Mouse (Mus musculus) MEL (cell line): ENCODE measurements around the gene Gbe1. TPM values are rescaled to one million over a fixed set of nuclear protein-coding genes. Genes with fewer than 3 reads are reported as not detected.

Experiments used
- DNase-seq: peaks from one replicate; pipeline ENCODE4 v3.0.0; 2011; ENCODE audit warnings: low read depth, low spot score
- H3K27ac ChIP-seq: 2 replicates; pipeline ENCODE4 v1.5.1; 2012; ENCODE audit warnings: low read depth, mild to moderate bottlenecking, control low read depth, low read length, moderate library complexity; ENCODE audit not compliant: control insufficient read depth
- H3K27me3 ChIP-seq, 2 experiments: fragments of 150-350 bp in 1 of 2; sonication (generic) in 1 of 2; 2 replicates each; pipeline ENCODE4 v1.6.1; 2012; ENCODE audit warnings: low read length in 2 of 2, mild to moderate bottlenecking in 2 of 2, improper control_type of control experiment in 1 of 2, moderate library complexity in 1 of 2; ENCODE audit not compliant: insufficient read depth in 2 of 2, control insufficient read depth in 1 of 2
- H3K36me3 ChIP-seq, 2 experiments: 2 replicates each; pipeline ENCODE4 v1.6.1; 2012 to 2014; ENCODE audit warnings: low read length in 2 of 2, improper control_type of control experiment in 1 of 2, inconsistent platforms in 1 of 2, mild to moderate bottlenecking in 1 of 2; ENCODE audit not compliant: insufficient read depth in 2 of 2, control insufficient read depth in 1 of 2
- H3K4me1 ChIP-seq, 2 experiments: fragments of 150-350 bp in 1 of 2; sonication (generic) in 1 of 2; 2 replicates each; pipeline ENCODE4 v1.6.1; 2012; ENCODE audit warnings: low read length in 2 of 2, improper control_type of control experiment in 1 of 2, mild to moderate bottlenecking in 1 of 2; ENCODE audit not compliant: insufficient read depth in 2 of 2, control insufficient read depth in 1 of 2
- H3K4me3 ChIP-seq, 2 experiments: fragments of 150-350 bp in 1 of 2; sonication (generic) in 1 of 2; 2 replicates each; pipeline ENCODE4 v1.5.1; 2012; ENCODE audit warnings: low read depth in 2 of 2, low read length in 2 of 2, mild to moderate bottlenecking in 2 of 2, moderate library complexity in 2 of 2, control low read depth in 1 of 2, improper control_type of control experiment in 1 of 2; ENCODE audit not compliant: control insufficient read depth in 1 of 2, insufficient read depth in 1 of 2
- H3K79me2 ChIP-seq: 2 replicates; pipeline ENCODE4 v1.6.1; 2012; ENCODE audit warnings: mild to moderate bottlenecking, low read length, moderate library complexity; ENCODE audit not compliant: control insufficient read depth, poor library complexity, insufficient read depth
- H3K9ac ChIP-seq: 2 replicates; pipeline ENCODE4 v1.6.1; 2012; ENCODE audit warnings: low read depth, mild to moderate bottlenecking, control low read depth, low read length, moderate library complexity; ENCODE audit not compliant: control insufficient read depth, poor library complexity, severe bottlenecking
- H3K9me3 ChIP-seq: fragments of 150-350 bp; sonication (generic); replicated peaks from 2 replicates; pipeline ENCODE4 v1.6.1; 2012; ENCODE audit warnings: mild to moderate bottlenecking, low read length, improper control_type of control experiment, moderate library complexity; ENCODE audit not compliant: insufficient read depth
- CHD1 ChIP-seq: IDR thresholded peaks from 2 replicates; pipeline ENCODE4 v1.6.1; 2012; ENCODE audit warnings: low read depth, mild to moderate bottlenecking, inconsistent platforms, low read length, improper control_type of control experiment
- CHD2 ChIP-seq: IDR thresholded peaks from 2 replicates; pipeline ENCODE4 v1.6.1; 2011; ENCODE audit warnings: low read length, improper control_type of control experiment
- ELF1 ChIP-seq: IDR thresholded peaks from 2 replicates; pipeline ENCODE4 v1.6.1; 2014; ENCODE audit warnings: low read depth, mild to moderate bottlenecking, inconsistent platforms, low read length, improper control_type of control experiment, moderate library complexity
- GABPA ChIP-seq: IDR thresholded peaks from 2 replicates; pipeline ENCODE4 v1.6.1; 2012; ENCODE audit warnings: low read depth, mild to moderate bottlenecking, inconsistent platforms, low read length, improper control_type of control experiment, moderate library complexity
- HCFC1 ChIP-seq: IDR thresholded peaks from 2 replicates; pipeline ENCODE4 v1.6.1; 2012; ENCODE audit warnings: low read depth, mild to moderate bottlenecking, inconsistent platforms, low read length, improper control_type of control experiment, moderate library complexity
- MAZ ChIP-seq: IDR thresholded peaks from 2 replicates; pipeline ENCODE4 v1.6.1; 2012; ENCODE audit warnings: low read depth, mild to moderate bottlenecking, inconsistent platforms, low read length, improper control_type of control experiment
- MEF2A ChIP-seq: IDR thresholded peaks from 2 replicates; pipeline ENCODE4 v1.6.1; 2014; ENCODE audit warnings: low read depth, mild to moderate bottlenecking, inconsistent platforms, low read length, improper control_type of control experiment; ENCODE audit not compliant: poor library complexity, insufficient replicate concordance, severe bottlenecking; ENCODE audit errors: extremely low read depth
- MXI1 ChIP-seq: IDR thresholded peaks from 2 replicates; pipeline ENCODE4 v1.6.1; 2011; ENCODE audit warnings: mild to moderate bottlenecking, low read depth, low read length, improper control_type of control experiment
- MYB ChIP-seq: IDR thresholded peaks from 2 replicates; pipeline ENCODE4 v1.6.1; 2011; ENCODE audit warnings: mild to moderate bottlenecking, low read depth, low read length, improper control_type of control experiment
- MYC ChIP-seq: IDR thresholded peaks from 2 replicates; pipeline ENCODE4 v1.6.1; 2011; ENCODE audit warnings: low read depth, mild to moderate bottlenecking, low read length, improper control_type of control experiment, moderate library complexity
- NELFE ChIP-seq: IDR thresholded peaks from 2 replicates; pipeline ENCODE4 v1.6.1; 2011; ENCODE audit warnings: low read depth, low read length, improper control_type of control experiment
- NRF1 ChIP-seq: IDR thresholded peaks from 2 replicates; pipeline ENCODE4 v1.6.1; 2014; ENCODE audit warnings: low read depth, mild to moderate bottlenecking, inconsistent platforms, low read length, improper control_type of control experiment, moderate library complexity; ENCODE audit not compliant: poor library complexity, insufficient read depth, severe bottlenecking
- POLR2AphosphoS5 ChIP-seq: IDR thresholded peaks from 2 replicates; pipeline ENCODE4 v1.6.1; 2012; ENCODE audit warnings: low read depth, borderline replicate concordance, mild to moderate bottlenecking, inconsistent platforms, low read length, moderate library complexity, mixed read lengths
- RCOR1 ChIP-seq: IDR thresholded peaks from 2 replicates; pipeline ENCODE4 v1.6.1; 2012; ENCODE audit warnings: low read depth, mild to moderate bottlenecking, inconsistent platforms, low read length, improper control_type of control experiment
- SMC3 ChIP-seq: IDR thresholded peaks from 2 replicates; pipeline ENCODE4 v1.6.1; 2011; ENCODE audit warnings: low read depth, low read length, improper control_type of control experiment
- TBP ChIP-seq: IDR thresholded peaks from 2 replicates; pipeline ENCODE4 v1.8.0; 2011; ENCODE audit warnings: low read depth, low read length, improper control_type of control experiment
- TCF12 ChIP-seq: IDR thresholded peaks from 2 replicates; pipeline ENCODE4 v1.6.1; 2014; ENCODE audit warnings: low read depth, mild to moderate bottlenecking, inconsistent platforms, low read length, improper control_type of control experiment, moderate library complexity
- UBTF ChIP-seq: IDR thresholded peaks from 2 replicates; pipeline ENCODE4 v1.6.1; 2012; ENCODE audit warnings: low read depth, mild to moderate bottlenecking, inconsistent platforms, low read length, improper control_type of control experiment, moderate library complexity, borderline replicate concordance; ENCODE audit not compliant: insufficient read depth
- ZMIZ1 ChIP-seq: IDR thresholded peaks from 2 replicates; pipeline ENCODE4 v1.6.1; 2012; ENCODE audit warnings: low read depth, mild to moderate bottlenecking, inconsistent platforms, low read length, improper control_type of control experiment, moderate library complexity
- polyA plus RNA-seq, 2 experiments: library from polyadenylated mRNA; stranded (reverse) in 1 of 2; unstranded in 1 of 2; fragments of >175 nt in 1 of 2; fragments of >200 nt in 1 of 2; gene quantifications; 2 replicates each; pipeline versions ENCODE4 v1.2.1 to v1.2.4; 2012; ENCODE audit warnings: low replicate concordance in 2 of 2, low read depth in 1 of 2; ENCODE audit not compliant: insufficient read length in 2 of 2, insufficient read depth in 1 of 2, missing spikeins in 1 of 2
- total RNA-seq: library from RNA; depleted of rRNA; stranded (reverse); fragments of 300-350 nt; gene quantifications from 2 replicates; pipeline ENCODE4 v1.2.3, GENCODE M21; 2012

Gbe1 gene
- total and polyA plus RNA-seq, 3 experiments = 4.1 to 12.0 TPM; not detected in 1

DNA sequence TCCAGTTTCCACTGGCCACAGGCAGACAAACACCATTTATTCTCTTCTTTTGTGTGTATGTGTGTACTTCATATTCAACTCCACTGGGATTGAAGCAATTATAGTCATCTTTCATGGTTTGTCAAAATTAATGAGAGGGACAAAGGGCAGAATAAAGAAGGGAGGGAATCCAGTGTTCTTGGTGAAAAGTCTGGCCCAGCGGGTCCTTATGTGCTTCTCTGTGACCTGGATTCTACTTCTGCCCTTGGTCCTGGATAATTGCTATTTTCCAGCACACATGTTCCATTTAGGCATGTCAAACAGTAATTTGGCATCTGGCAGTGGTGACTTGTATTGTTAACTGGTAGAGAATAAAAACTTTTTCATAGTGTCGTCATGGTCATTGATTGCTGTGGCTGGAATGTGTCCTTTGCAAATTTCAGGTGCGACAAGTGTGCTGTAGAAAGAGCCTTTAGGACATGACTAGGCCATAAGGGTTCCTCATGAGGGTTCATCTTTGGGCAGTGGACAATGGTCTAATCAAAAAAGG, 2.2 kb downstream of the Gbe1 start:
- no peaks in the 10 kb centered on the region for H3K9me3 ChIP-seq
- H3K9ac ChIP-seq = no peak overlapping the region
- TF ChIP-seq MYC (no peak), ELF1 (no peak), SMC3 (no peak), ZMIZ1 (no peak), CHD2 (no peak), MXI1 (no peak)
- H3K27me3 ChIP-seq = no peaks in the 10 kb centered on the region
- DNase-seq = no peak
- H3K27ac ChIP-seq = no peak overlapping the region
- peaks cover 0 to 2% of the 10 kb centered on the region in 2 experiments; a peak in 1 of 4 replicates for H3K36me3 ChIP-seq
- peaks cover 2% of the 10 kb centered on the region; the same call in 1 of the 2 replicates for H3K79me2 ChIP-seq
- H3K4me3 ChIP-seq = no peak overlapping the region
- peaks cover 0 to 2% of the 10 kb centered on the region in 2 experiments; a peak in 1 of 4 replicates for H3K4me1 ChIP-seq

DNA sequence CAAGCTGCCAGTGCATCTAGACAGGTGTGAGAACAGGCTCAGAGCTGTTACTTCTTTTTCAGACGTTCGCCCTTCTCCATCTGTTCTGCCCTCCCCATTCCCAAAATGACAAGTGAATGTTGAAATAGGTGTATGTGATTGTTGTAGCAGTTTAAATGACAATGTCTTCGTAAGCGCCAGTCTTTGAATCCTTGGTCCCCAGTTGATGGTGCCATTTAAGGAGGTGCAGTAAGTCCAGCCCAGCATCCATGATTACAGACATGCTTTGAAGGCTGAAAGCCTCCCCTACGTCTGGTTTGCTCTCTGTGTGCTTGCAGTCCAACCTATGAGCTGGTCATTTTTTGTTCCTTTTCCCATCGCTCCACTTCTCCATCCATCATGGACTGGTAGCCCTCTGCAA, 5.6 kb downstream of the Gbe1 start:
- H3K79me2 ChIP-seq = no peaks in the 10 kb centered on the region; the same call in 1 of the 2 replicates
- H3K4me3 ChIP-seq = no peak overlapping the region
- no peak overlapping the region for H3K27ac ChIP-seq
- H3K36me3 ChIP-seq = peaks cover 0 to 2% of the 10 kb centered on the region in 2 experiments; a peak in 1 of 4 replicates
- TF ChIP-seq RCOR1 (no peak), POLR2AphosphoS5 (no peak), NELFE (no peak), CHD1 (no peak), MYC (no peak), UBTF (no peak), MYB (no peak)
- DNase-seq = no peak
- no peak overlapping the region for H3K9ac ChIP-seq
- no peaks in the 10 kb centered on the region for H3K4me1 ChIP-seq
- no peaks in the 10 kb centered on the region for H3K9me3 ChIP-seq
- no peaks in the 10 kb centered on the region for H3K27me3 ChIP-seq

DNA sequence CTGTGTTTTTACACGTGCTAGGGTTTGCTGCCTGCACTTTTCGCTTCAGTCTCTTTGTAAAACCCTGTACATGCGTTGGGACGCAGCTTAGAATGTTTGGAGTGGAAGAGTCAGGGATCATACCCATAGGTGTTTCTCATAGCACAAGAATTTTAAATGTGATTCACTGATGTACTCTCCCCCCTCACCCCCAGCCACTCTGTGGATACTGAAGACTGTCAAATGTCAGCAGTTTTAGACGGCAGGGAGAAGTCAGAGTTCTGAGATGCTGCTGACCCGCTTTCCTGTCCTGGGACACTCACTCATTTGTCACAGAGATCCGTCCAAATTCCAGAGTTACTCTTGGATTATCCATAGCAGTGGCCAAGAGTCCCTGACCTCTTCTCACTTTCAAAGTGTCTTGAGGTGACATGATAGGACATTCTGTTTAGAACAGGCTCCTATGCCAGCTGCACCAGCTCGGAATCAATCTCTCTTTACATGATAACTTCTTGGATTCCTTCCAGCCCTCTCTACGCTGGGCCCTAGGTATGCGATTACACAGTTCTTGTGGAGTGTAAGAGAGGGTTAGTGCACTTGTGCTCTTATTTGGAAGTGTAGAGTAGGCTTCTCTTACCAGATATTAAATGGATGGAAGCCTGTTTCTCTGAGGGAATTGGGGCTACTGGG, 7.0 kb downstream of the Gbe1 start:
- Histone ChIP-seq H3K36me3 (no peaks in the 10 kb centered on the region), H3K79me2 (no peaks in the 10 kb centered on the region), H3K9ac (no peak overlapping the region), H3K9me3 (no peaks in the 10 kb centered on the region), H3K4me3 (no peak overlapping the region), H3K27ac (no peak overlapping the region), H3K4me1 (no peaks in the 10 kb centered on the region), H3K27me3 (no peaks in the 10 kb centered on the region)
- no peak for DNase-seq
- TF ChIP-seq POLR2AphosphoS5 (no peak), GABPA (no peak), TBP (no peak), MYC (no peak), NELFE (no peak), TCF12 (no peak), MEF2A (no peak), NRF1 (no peak), HCFC1 (no peak), CHD1 (no peak), MXI1 (no peak), MAZ (no peak)
